Mouse (Mus musculus) adrenal gland, postnatal 14 days (tissue): ENCODE measurements at regions not wholly inside any gene's neighbourhood (a gene's known extent, or its start where the extent isn't known, plus 50 kb on each side); places are given as distances from the start of the nearest gene placed in this dataset.
A peak's percentile ranks its signal among the peaks of the same experiment; 100 is the strongest.

ENCODE experiments used
- DNase-seq: peaks from one replicate; pipeline ENCODE4 v3.0.0; 2021; ENCODE audit warnings: mixed read lengths

DNA sequence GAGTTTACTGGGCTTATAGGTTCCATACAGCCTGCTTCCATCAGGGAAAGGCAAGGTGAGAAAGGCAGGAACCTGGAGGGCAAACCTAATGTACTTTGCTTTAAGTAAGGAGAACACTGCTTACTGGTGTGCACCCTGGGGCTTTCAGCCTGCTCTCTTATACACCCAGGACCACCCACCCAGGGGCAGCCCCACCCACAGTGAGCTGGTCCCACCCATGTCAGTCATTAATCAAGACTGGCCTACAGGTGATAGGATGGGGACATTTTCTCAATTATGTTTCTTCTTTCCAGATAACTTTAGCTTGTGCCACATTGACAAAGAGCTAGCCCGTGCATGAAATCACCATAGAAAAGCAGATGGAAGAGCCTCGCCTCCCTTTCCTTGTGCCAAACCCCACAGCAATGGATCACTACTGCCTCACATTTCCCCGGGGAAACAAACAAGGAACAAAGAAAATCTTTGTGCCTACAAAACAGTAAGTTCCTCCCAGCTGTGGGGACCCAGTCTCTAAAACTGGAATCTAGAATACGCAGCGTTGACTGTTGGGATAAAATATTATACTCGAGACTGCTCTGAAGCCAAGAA lies 221.5 kb downstream of the Pdcd6ip start:
- DNase-seq, result no peak

DNA sequence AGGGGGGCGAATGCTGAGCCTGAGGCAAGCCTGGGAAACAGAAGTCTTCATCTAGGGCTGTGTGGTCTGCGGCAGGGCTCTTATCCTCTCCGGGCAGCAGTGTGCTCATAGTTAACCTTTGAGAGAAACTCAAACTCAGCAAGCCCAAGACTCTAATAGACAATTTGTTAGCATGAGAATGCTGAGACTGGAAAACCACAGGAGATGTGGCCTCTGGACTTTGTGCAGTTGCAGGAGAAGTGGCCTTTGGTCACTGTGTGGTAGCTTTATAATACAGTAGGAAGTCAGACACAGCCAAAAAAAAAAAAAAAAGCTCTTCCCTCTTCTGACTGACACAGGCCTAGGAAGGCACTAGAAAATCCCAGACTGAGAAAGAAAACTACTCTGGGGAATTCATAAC lies 228.2 kb downstream of the Pdcd6ip start:
- DNase-seq, result no peak

DNA sequence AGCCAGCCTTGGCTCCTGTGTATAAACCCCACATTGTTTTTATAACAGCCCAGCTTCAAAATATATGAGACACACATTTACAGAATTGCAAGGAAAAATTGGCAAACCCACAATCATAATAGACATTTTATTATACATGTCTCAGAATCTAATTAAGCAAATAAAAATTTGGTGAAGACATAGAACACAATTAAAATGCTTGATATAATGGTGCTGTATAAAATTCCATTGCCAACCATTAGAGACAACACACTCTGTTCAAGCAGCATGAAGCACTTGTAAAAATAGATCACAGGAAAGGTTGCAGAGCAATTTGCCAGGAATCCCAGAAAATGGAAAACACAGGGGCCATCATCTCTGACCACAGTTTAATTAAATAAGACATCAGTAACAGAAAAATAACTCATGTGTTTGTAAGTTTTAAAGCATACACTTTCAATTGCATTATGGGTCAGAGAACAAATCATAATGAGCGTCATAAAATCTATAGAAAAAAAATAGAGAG lies 229.2 kb downstream of the Pdcd6ip start:
- no peak for DNase-seq

- DNase-seq, result no peak
Measured at GRCm38 (mm10) chr9:113471781-113472180, 236.3 kb downstream of the Pdcd6ip start.

GRCm38 (mm10) chr9:113462888-113463287 lies 245.2 kb downstream of the Pdcd6ip start:
- DNase-seq, result no peak

GRCm38 (mm10) chr9:113462267-113462887 lies 245.7 kb downstream of the Pdcd6ip start:
- DNase-seq, result no peak

GRCm38 (mm10) chr9:113459885-113460284 lies 248.2 kb downstream of the Pdcd6ip start:
- no peak for DNase-seq

GRCm38 (mm10) chr9:113459221-113459620 lies 248.8 kb downstream of the Pdcd6ip start:
- no peak for DNase-seq

GRCm38 (mm10) chr9:113458741-113459154 lies 249.3 kb downstream of the Pdcd6ip start:
- DNase-seq, result no peak

DNA sequence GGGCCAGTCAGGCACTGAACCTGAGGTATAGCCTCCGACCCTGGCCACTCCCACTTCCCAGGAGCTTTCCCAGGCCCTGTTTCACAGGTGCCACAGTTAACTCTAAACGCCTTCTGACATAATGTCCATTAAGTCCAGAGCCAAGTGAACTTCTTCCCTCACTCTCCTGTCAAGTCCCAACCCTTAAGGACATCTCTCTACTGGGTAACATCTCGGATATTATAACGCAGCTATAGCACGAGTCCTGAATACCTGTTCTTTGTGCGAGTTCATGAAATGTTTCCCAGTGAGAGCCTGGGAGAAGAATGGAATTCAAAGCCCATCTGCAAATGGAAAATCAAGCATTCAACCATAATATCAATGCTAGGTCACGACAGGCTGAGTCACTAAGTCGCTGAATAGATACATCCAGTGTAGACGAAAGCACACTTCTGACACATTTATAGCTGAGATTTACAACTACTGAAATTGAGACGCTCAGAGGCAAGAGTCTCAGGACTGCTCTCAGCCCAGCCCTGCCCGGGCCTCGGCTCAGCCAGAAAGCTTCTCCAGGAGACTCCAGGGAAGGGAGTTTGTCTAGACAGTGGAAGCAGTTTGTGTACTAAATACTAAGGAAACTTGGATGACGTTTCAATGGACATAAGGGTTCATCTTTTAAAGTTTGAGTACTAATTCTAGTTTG lies 250.7 kb downstream of the Pdcd6ip start:
- DNase-seq, result no peak

DNA sequence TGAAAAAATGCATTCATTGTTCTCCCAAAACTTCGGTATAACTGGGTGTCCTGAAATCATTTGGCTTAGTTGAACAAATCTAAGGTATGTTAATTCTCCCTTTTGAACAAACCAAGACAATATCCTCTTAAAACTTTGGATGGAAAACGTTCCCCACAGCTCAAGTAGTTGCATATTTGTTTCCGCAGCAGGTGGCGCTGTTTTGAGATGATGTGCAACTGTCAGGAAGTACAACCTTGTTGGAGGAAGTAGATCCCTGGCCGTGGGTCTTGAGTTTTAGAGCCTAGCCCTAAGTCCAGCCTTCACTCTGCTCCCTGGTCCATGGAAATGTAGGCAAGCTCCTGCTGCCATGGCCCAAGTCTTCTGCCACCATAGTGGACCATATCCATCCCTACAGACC lies 252.5 kb downstream of the Pdcd6ip start:
- peak; percentile 21 for DNase-seq

- no peak for DNase-seq
Measured at GRCm38 (mm10) chr9:113453231-113453630, 254.8 kb downstream of the Pdcd6ip start.

DNA sequence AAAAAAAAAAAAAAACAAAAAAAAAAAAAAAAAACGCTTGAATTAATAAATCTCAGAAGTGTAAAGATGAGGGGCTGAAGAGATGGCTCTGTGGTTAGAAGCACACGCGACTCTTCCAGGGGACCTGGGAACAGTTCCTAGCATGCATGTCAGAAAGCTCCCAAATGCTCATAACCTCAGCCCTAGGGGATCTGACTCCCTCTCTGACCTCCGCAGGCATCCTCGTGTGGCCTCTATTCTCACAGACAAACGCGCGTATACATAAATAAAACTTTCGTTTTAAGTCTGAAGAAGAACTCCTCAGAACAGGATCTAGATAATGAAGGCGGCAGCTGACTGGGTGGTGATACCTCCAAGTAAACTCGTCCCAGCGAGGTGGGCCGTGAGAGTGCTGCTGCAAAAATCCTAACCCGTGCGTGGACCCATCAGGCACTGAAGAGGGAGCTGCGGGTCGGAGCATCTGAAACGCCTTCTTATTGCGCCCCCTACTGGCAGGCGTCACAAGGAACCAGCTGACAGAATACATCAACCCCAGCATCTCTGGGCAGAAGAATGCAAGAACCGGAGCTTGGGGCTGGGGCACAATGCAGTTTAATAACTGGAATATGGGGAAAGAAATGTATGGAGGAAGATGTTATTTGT lies 266.2 kb downstream of the Pdcd6ip start:
- peak; percentile 85 for DNase-seq

DNA sequence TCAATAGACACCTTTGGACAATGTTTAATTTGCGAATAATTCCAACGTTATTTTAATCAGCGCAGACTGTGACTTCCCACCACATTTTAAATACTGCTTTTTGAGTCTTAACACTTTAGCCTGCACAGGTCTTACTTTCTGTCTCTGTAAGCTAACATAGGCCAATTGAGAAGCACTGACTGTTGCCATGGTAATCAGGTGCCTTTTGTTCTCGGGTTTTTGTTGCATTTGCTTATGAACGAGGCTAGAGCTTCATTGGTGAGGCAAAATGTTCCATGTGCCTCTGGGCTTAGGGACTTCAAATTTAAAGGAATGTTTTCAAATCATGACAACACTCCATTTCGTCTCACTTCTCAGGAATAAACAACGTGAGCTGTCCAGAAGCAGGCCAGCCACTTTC lies 269.7 kb downstream of the Pdcd6ip start:
- DNase-seq, result no peak

DNA sequence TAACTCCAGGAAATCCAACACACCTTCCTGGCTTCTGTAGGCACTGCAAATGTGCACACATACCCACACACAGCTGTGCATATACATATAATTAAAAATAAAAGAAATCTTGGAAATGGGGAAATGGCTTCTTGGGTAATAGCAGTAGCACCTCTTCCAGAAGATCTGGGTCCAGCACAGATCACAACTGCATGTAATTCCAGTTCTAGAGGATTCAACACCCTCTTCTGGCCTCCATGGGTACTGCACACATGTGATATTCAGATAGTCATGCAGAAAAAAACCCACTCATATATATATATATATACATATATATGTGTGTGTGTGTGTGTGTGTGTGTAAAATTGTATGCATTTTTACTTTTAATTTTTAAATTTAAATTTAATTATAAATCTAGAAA lies 272.1 kb downstream of the Pdcd6ip start:
- DNase-seq, result no peak

DNA sequence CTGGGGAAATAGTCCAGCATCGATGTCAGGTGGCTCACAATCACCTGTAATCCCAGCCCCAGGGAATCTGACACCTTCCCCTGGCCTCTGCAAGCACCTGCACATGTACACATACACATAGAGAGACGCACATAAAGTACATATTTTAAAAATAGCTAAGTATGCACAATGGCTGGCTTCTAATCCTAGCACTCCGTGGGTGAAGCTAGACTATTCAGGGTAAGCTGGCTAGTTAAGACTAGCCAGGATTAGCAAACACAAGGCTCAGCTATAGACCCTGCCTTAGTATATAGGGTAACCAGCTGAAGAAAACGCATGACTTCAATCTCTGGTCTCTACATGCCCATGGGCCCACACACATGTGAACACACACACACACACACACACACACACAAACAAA lies 274.6 kb downstream of the Pdcd6ip start:
- DNase-seq, result no peak

- DNase-seq, result no peak
Measured at GRCm38 (mm10) chr9:113432601-113433179, 275.4 kb downstream of the Pdcd6ip start.

DNA sequence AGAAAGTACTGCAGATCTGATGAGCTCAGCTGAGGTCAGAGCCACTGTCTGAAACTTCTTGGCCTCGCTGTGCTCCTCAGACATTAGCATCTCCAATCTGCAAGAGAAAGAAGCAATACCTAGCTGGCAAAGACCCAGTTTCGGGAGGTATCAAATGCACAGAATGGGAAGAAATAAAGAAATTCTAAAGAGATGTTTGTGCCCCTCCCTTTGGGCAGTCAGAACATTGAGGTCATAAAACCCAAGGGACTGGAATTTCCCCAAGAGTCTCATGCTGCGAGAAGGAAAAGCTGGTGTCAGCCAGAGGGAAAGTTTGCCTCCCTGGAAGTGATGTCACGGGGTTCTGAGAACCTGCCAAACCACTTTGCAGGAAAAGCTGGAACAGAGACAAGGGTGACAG lies 277.6 kb downstream of the Pdcd6ip start:
- no peak for DNase-seq

GRCm38 (mm10) chr9:113427281-113427680 lies 280.8 kb downstream of the Pdcd6ip start:
- DNase-seq, result no peak

- DNase-seq, result no peak
Measured at GRCm38 (mm10) chr9:113426324-113426723, 281.7 kb downstream of the Pdcd6ip start.

GRCm38 (mm10) chr9:113421645-113422044 lies 286.4 kb downstream of the Pdcd6ip start:
- DNase-seq, result peak; percentile 24

DNA sequence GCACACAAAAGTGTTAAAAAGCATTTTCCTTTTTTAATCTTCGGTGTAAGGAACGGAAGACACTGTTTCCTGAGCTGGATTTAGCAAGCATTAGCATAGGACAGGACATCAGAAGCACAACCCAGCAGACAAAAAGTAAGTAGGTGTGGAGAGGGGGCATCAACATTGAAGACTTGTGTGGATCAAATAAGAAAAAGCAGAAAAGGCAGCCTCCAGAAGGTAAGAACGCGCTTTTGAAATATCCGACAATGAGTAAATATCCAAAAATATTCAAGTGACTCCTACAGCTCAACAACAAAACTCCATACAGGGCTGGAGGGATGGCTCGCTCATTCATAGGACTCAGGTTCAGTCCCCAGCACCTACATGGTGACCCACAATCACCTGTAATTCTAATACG lies 286.9 kb downstream of the Pdcd6ip start:
- DNase-seq, result no peak

GRCm38 (mm10) chr9:113419801-113420200 lies 288.3 kb downstream of the Pdcd6ip start:
- peak; percentile 34 for DNase-seq
